Mouse (Mus musculus): ENCODE data around the gene Ticam1. TPM values are rescaled to one million over a fixed set of nuclear protein-coding genes. Genes with fewer than 3 reads are reported as not detected.

The Ticam1 gene
- total RNA-seq (2023) = 10 to 100 TPM; 13.2 to 15.0 TPM

DNA sequence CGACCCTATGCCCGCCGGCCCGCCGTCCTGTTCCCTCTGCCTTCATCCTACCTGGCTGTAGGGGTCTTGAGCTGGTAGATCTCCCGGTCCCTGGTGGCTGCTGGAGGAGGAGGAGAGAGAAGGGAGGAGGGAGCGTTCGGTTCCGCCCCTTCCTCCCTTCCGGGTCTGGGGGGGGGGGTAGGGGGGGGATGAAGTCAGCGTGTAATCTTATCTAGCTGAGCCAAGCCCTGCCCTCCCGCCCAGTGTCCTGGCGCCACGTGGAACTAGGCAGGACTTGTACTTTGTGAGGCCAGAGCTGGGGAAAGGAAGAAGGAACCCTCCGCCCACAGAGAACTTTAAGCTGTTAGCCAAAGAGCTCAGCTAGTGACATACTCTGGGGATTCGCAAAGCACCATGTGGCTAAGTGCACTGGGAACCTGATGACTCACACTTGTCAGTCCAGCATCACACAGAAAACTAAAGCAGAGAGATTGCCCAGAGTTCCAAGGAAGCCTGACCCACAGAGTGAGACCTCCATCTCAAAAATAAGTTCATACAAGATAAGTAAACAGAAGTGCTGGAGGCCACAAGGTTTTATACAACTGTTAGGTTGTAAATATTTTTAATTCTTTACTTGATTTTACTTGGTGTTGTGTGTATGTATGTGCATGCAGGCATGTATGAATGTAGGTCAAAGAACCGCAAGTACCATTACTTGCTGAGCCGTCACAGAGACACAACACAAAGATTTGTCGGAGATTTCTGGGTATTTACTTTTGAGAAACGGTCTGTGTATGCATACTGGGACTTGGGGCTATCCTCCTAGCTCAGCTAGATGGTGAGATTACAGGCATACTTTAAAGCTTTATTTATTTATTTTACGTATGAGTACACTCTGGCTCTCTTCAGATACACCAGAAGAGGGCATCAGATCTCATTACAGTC is at the start of gene Ticam1:
TSS of gene Ticam1 (minus strand) at position 144 of the 924 bp plus-strand sequence.

DNA sequence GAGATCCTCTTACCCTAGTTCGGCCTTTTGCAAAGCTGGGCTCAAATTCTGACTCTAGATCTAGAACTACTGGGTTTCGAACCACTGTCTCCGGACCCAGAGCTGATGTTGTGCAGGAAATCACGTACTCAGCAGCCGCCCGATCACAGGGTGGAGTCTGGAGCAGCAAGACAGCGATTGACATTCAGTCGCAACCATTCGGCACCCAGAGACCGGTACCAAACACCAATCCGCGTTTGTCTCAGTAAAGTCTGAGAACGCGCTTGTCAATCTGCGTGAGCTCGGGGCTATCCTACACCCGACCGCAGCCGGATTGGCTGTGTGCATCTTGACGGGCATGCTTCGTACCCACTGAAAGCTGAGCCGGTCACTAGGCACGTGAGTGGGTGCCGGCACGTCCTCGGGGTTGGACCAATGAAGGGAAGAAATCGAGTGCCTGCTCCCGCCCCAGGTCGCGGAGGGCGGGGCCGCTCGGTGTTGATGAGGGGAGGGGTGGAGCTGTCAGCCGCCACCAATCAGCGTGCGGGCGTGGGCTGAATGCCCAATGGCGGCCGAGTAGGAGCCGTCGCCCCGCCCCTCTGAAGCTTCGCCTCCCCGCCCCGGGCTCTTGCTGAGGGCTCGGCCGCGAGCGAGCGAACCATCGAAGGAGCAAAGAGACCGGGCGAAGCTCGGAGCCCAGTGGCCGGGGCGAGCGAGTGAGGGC is 49.0 kb upstream of the Ticam1 start, which contains the start of gene Kdm4b:
TSS of gene Kdm4b (plus strand) at position 613 of the 703 bp plus-strand sequence.

DNA sequence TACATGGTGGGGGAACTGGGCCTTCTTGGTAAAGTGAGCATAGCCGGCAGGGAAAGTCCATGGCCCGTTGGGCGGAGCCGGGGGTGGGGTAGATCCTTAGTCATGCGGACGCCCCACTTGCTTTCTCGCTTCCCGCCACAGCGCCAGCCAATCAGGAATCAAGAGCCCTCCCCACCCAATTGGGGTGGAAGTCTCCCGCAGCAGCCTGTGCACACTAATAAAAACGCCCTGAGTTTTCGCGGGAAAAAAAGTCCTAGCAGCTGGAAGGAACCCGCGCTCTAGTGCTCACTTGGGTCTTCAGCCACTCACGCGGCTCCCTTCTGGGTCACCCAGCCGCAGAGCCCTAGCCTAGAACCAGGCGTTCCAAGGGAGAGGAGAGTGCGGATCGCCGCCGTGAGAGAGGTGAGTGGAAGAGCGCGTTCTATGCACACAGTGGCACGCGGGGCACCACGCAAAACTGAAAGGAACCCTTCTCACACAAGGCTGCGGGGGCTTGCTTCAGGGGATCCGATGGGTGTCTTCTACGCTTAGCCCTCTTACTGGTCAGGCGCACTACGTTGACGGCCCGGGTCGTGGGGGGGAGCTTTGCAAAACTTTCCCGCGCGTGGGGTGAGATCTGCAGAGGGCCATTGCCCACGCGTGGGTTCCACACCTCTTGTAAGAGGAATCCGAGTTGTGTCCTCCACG is 26.7 kb upstream of the Ticam1 start, which contains the start of gene Uhrf1:
TSS of gene Uhrf1 (plus strand) at position 162 of the 687 bp plus-strand sequence.

DNA sequence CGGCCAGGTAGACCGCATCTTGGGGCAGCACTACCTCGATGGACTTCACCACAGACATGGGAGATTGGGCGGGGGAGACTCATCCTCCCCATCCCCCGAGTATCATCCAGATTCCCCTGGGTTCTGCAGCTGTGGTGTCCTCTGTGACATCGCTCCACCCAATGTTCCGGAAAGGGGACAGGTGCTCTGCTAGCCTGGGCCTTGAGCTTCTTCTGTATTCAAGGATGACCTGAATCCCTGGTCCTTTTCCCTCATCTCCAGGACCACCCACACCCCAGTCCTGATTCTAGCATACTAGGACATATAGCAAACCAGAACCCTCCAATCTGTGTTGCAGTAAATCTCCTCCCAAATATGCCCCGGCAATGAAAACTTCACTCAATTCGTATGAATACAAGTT is 23.6 kb upstream of the Ticam1 start, which contains the start of gene Arrdc5:
TSS of gene Arrdc5 (minus strand) at position 101 of the 400 bp plus-strand sequence.

DNA sequence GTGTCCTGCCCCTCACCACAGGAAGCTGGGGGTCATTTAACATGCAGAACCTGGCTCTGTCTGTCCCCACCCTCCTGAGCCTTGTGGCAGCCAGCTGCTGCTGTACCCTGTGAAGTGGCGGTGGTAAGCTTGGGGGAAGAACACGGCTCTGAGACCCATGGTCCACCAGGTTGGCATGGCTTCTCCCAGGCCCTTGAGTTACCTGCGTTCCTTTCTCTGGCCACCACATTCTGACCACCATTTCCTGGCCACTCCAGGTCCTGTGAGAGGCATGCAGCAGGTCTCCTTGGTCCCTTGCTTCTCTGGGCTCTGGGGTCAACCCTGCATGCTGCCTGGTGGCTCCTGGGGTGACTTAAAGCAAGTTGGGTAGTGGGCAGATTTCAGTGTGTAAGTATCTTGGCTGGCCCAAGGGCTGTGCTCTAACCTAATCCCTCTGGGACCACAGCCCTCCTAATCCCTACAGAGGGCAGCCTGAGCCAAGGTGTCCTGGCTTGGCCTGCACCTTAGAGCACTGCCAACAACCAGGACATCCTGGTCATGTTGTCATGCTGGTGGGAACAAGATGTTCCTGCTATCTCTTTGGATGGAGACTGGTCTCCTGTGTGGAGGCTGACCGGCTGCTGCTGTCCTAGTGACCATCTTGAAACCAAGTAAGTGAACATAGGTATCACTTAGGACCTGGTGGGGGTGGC is 16.1 kb upstream of the Ticam1 start, which contains the start of gene Plin3:
TSS of gene Plin3 (minus strand) at position 343 of the 692 bp plus-strand sequence.

DNA sequence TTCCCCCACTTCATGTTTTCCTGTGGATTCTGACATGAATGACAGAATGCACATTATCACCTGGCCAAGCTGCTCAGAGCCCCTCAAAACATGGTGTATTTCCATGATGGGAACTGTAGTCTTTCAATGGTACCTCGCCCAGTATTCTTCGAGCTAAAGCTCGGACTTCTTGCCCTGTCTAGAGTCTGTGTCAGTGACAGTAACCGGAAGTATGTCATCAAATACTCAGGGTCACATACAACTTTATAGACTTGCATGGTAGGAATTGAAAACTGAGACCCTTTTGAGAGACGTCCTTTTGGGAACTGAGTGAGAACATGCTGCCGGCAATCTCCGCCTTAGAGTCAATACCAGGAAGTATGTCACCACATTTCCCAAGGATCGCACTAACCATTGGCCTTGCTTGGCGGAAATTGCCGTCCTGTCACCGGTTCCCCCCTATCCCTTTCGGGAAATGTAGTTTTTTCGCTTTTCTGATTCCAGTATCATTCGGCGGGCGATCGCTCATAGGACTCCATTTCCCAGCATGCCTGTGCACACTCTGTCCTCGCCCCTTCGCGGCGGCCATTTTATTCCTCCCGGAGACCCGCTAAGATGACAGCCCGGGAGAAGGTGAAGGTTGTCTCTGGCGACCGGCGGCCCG is 20.2 kb downstream of the Ticam1 start, which contains the start of gene Fem1a:
TSS of gene Fem1a (plus strand) at position 572 of the 643 bp plus-strand sequence.

Other genes with a start within 250 kb of the Ticam1 start
- 10 to 100 TPM; 58.7 to 59.0 TPM for gene Sh3gl1, start 240.2 kb downstream of the Ticam1 start, total RNA-seq (2023)
- gene Chaf1a, start 236.3 kb downstream of the Ticam1 start, total RNA-seq (2023) = 10 to 100 TPM; 16.7 to 19.3 TPM
- 10 to 100 TPM; 29.7 to 32.1 TPM for gene Ubxn6, start 201.8 kb downstream of the Ticam1 start, total RNA-seq (2023)
- 10 to 100 TPM; 39.7 to 45.3 TPM for gene Hdgfl2, start 197.2 kb downstream of the Ticam1 start, total RNA-seq (2023)
- under 1 TPM; 0.31 to 0.49 TPM for gene Plin4, start 167.0 kb downstream of the Ticam1 start, total RNA-seq (2023)
- gene Plin5, start 159.2 kb downstream of the Ticam1 start, total RNA-seq (2023) = 1 to 10 TPM; 1.2 to 1.3 TPM
- 100 to 1,000 TPM; 165 to 222 TPM for gene Lrg1, start 154.8 kb downstream of the Ticam1 start, total RNA-seq (2023)
- gene Sema6b, start 136.4 kb downstream of the Ticam1 start, total RNA-seq (2023) = 1 to 10 TPM; 4.3 TPM
- 1 to 10 TPM; 1.3 to 1.8 TPM for gene Tnfaip8l1, start 114.3 kb downstream of the Ticam1 start, total RNA-seq (2023)
- gene Mydgf, start 92.9 kb downstream of the Ticam1 start, total RNA-seq (2023) = 10 to 100 TPM; 26.6 to 30.6 TPM
- 10 to 100 TPM; 33.0 to 38.7 TPM for gene Dpp9, start 57.9 kb downstream of the Ticam1 start, total RNA-seq (2023)
- 10 to 100 TPM; 12.7 to 12.8 TPM for gene Fem1a, start 20.0 kb downstream of the Ticam1 start, total RNA-seq (2023)
- gene Plin3, start 16.1 kb upstream of the Ticam1 start, total RNA-seq (2023) = 10 to 100 TPM; 45.8 to 53.2 TPM
- gene Arrdc5, start 23.5 kb upstream of the Ticam1 start, total RNA-seq (2023) = not detected
- 10 to 100 TPM; 88.7 to 96.5 TPM for gene Uhrf1, start 26.5 kb upstream of the Ticam1 start, total RNA-seq (2023)
- gene Kdm4b, start 49.3 kb upstream of the Ticam1 start, total RNA-seq (2023) = 10 to 100 TPM; 16.8 to 18.0 TPM
- 10 to 100 TPM; 23.5 to 24.6 TPM for gene Ptprs, start 199.7 kb upstream of the Ticam1 start, total RNA-seq (2023)
- gene Znrf4, start 235.6 kb upstream of the Ticam1 start, total RNA-seq (2023) = not detected

All from neutrophil, adult 59 days (primary cell).